Mouse (Mus musculus): Measurements from ENCODE around the gene Mtg1. TPM values are rescaled to one million over a fixed set of nuclear protein-coding genes. Genes with fewer than 3 reads are reported as not detected.

The Mtg1 gene
- polyA plus RNA-seq, 1 experiment from 2014 or later = 21.7 TPM

- H3K9me3 ChIP-seq (ENCODE audit: control insufficient read depth, low read length) = no peaks in the 10 kb centered on the region
Measured at GRCm38 (mm10) chr7:140141350-140141749, 4.0 kb downstream of the Mtg1 start.

DNA sequence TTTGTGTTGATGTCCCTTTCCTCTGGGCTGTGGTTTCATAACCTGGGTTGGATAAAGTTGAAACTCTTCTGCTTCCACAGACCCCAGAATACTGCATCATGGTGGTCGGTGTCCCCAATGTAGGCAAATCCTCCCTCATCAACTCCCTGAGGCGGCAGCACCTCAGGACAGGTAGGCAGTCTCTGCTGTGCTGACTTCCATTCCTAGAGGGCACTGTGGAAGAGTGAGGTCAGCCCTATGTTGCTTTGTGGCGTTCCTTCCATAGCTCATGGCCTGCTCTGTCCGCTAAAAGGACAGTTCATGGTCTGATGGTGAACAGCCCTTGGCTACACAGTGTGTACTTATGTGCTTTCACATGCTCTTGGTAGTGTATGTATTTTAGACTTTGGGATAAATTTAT, 7.2 kb downstream of the Mtg1 start:
- Histone ChIP-seq H3K36me3 (ENCODE audit: control insufficient read depth, insufficient read depth, low read length) (no peaks in the 10 kb centered on the region), H3K27ac (ENCODE audit: low read depth, low read length) (no peak overlapping the region), H3K4me1 (ENCODE audit: control insufficient read depth, insufficient read depth, low read length) (no peaks in the 10 kb centered on the region), H3K9ac (ENCODE audit: low read length) (no peak overlapping the region), H3K4me3 (ENCODE audit: low read depth, low read length) (no peak overlapping the region), H3K4me2 (ENCODE audit: low read depth) (no peak overlapping the region), H3K9me3 (ENCODE audit: control insufficient read depth, low read length) (no peaks in the 10 kb centered on the region), H3K27me3 (ENCODE audit: control insufficient read depth, insufficient read depth, low read length) (no peaks in the 10 kb centered on the region)
- DNase-seq (ENCODE audit: low spot score) (no peak), ATAC-seq (ENCODE audit: insufficient read depth, low FRiP score, low TSS enrichment) (no peak)
- 89% methylated on average over 4 of the region's 4 CpGs for WGBS

More at GRCm38 (mm10) chr7:140141350-140141749, 4.0 kb downstream of the Mtg1 start:
- Histone ChIP-seq H3K4me1 (ENCODE audit: control insufficient read depth, insufficient read depth, low read length) (0 out of 2 replicates have a peak, but pooled peaks cover 5% of the 10 kb centered on the region), H3K4me2 (ENCODE audit: low read depth) (no peak overlapping the region), H3K9ac (ENCODE audit: low read length) (no peak overlapping the region), H3K27me3 (ENCODE audit: control insufficient read depth, insufficient read depth, low read length) (no peaks in the 10 kb centered on the region), H3K4me3 (ENCODE audit: low read depth, low read length) (no peak overlapping the region), H3K36me3 (ENCODE audit: control insufficient read depth, insufficient read depth, low read length) (no peaks in the 10 kb centered on the region), H3K27ac (ENCODE audit: low read depth, low read length) (no peak overlapping the region)
- ATAC-seq (ENCODE audit: insufficient read depth, low FRiP score, low TSS enrichment) (no peak), DNase-seq (ENCODE audit: low spot score) (peak; percentile 69)
- WGBS = 7% methylated on average over 14 of the region's 14 CpGs

DNA sequence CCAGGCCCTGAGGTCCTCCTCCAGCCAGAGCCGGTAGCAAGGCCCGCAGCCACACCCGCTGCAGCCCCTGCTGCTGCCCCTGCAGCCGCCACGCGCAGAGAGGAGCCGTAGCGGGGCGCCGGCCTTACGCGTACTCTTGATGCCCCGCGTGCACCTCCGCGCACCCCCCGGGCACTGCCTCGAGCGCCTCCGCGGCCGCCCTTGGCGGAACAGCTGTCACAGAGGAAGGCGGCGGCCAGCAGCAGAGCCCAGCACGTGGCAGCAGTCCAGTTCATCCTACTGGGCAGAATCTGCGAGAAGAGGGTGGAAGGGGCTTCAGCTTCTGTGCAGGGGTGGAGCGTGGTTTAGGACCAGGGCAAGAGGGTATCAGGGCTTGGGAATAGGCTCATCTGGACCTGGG, 16.0 kb downstream of the Mtg1 start:
- 5% methylated on average over 26 of the region's 28 CpGs for WGBS
- no peak overlapping the region for H3K27ac ChIP-seq (ENCODE audit: low read depth, low read length)
- peak; percentile 38; the same call in 1 of the 2 replicates for ATAC-seq (ENCODE audit: insufficient read depth, low FRiP score, low TSS enrichment)

GRCm38 (mm10) chr7:140153829-140154217, 16.5 kb downstream of the Mtg1 start:
- Histone ChIP-seq H3K9ac (ENCODE audit: low read length) (peak overlapping the region; percentile 49; the same call in 1 of the 2 replicates), H3K9me3 (ENCODE audit: control insufficient read depth, low read length) (no peaks in the 10 kb centered on the region), H3K27ac (ENCODE audit: low read depth, low read length) (no peak overlapping the region), H3K4me2 (ENCODE audit: low read depth) (peak overlapping the region; percentile 52), H3K4me3 (ENCODE audit: low read depth, low read length) (0 out of 2 replicates have a peak overlapping the region, but pooled peaks have one; percentile 23), H3K4me1 (ENCODE audit: control insufficient read depth, insufficient read depth, low read length) (0 out of 2 replicates have a peak, but pooled peaks cover 3% of the 10 kb centered on the region), H3K36me3 (ENCODE audit: control insufficient read depth, insufficient read depth, low read length) (no peaks in the 10 kb centered on the region), H3K27me3 (ENCODE audit: control insufficient read depth, insufficient read depth, low read length) (peaks cover 11% of the 10 kb centered on the region)
- ATAC-seq (ENCODE audit: insufficient read depth, low FRiP score, low TSS enrichment) (no peak; the same call in 1 of the 2 replicates), DNase-seq (ENCODE audit: low spot score) (no peak)
- WGBS = 24% methylated on average over 4 of the region's 4 CpGs

More for the DNA sequence above, 16.0 kb downstream of the Mtg1 start:
- Histone ChIP-seq H3K4me1 (ENCODE audit: control insufficient read depth, insufficient read depth, low read length) (0 out of 2 replicates have a peak, but pooled peaks cover 3% of the 10 kb centered on the region), H3K36me3 (ENCODE audit: control insufficient read depth, insufficient read depth, low read length) (no peaks in the 10 kb centered on the region), H3K4me3 (ENCODE audit: low read depth, low read length) (0 out of 2 replicates have a peak overlapping the region, but pooled peaks have one; percentile 4), H3K27me3 (ENCODE audit: control insufficient read depth, insufficient read depth, low read length) (peaks cover 11% of the 10 kb centered on the region), H3K9me3 (ENCODE audit: control insufficient read depth, low read length) (no peaks in the 10 kb centered on the region), H3K9ac (ENCODE audit: low read length) (peak overlapping the region; percentile 31; the same call in 1 of the 2 replicates), H3K4me2 (ENCODE audit: low read depth) (peak overlapping the region; percentile 30)
- DNase-seq (ENCODE audit: low spot score) = peak; percentile 40

DNA sequence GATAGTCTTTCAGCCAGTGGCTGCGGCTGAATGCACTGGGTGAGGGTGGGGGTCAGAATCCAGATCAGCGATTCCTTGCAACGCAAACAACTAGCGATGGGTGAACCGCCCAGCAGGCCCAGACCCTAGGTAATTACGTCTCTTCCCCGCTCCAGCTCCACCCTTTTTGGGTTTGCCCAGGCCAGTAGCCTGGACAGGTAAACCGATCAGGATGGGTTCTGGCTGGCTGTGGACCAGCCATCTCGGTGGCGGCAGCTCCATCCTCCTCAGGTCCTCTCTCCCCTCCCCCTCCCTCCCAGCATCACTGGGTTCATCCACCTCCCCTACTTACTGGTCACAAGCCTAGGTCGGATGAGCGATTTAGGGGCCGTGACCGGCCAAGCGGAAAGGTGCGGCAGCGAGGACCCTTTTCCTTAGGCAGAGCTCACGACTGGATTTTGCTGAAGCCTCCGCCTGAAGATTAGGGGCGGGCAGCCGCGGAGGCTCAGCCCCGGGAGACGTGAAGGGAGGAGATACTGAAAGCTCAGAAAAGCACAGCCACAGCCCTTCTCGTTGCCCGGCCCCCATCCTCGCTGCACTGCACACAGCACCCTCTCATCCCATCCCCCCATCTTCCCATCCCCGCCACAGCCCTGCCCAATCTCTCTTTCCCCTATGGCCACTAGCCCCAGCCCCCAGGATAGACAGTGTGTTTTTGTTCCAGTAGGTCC, 17.0 kb downstream of the Mtg1 start, which contains the start of gene Sprn:
Gene Sprn (minus strand): TSS at position 660 of the 710 bp plus-strand sequence.
- Histone ChIP-seq H3K9me3 (ENCODE audit: control insufficient read depth, low read length) (no peaks in the 10 kb centered on the region), H3K36me3 (ENCODE audit: control insufficient read depth, insufficient read depth, low read length) (no peaks in the 10 kb centered on the region), H3K27ac (ENCODE audit: low read depth, low read length) (no peak within 1 kb of the TSS), H3K4me3 (ENCODE audit: low read depth, low read length) (peak within 1 kb of the TSS; percentile 23), H3K4me1 (ENCODE audit: control insufficient read depth, insufficient read depth, low read length) (0 out of 2 replicates have a peak, but pooled peaks cover 3% of the 10 kb centered on the region), H3K9ac (ENCODE audit: low read length) (peak within 1 kb of the TSS; percentile 49), H3K27me3 (ENCODE audit: control insufficient read depth, insufficient read depth, low read length) (peaks cover 11% of the 10 kb centered on the region), H3K4me2 (ENCODE audit: low read depth) (peak within 1 kb of the TSS; percentile 52)
- WGBS = 3% methylated on average over 28 of the region's 28 CpGs
- DNase-seq (ENCODE audit: low spot score) (peak; percentile 40), ATAC-seq (ENCODE audit: insufficient read depth, low FRiP score, low TSS enrichment) (peak; percentile 50; the same call in 1 of the 2 replicates)

- Histone ChIP-seq H3K9ac (ENCODE audit: low read length) (no peak overlapping the region), H3K27ac (ENCODE audit: low read depth, low read length) (no peak overlapping the region), H3K9me3 (ENCODE audit: control insufficient read depth, low read length) (no peaks in the 10 kb centered on the region), H3K36me3 (ENCODE audit: control insufficient read depth, insufficient read depth, low read length) (no peaks in the 10 kb centered on the region), H3K4me1 (ENCODE audit: control insufficient read depth, insufficient read depth, low read length) (no peaks in the 10 kb centered on the region), H3K4me3 (ENCODE audit: low read depth, low read length) (no peak overlapping the region), H3K27me3 (ENCODE audit: control insufficient read depth, insufficient read depth, low read length) (no peaks in the 10 kb centered on the region), H3K4me2 (ENCODE audit: low read depth) (no peak overlapping the region)
- ATAC-seq (ENCODE audit: insufficient read depth, low FRiP score, low TSS enrichment) = no peak
- no peak for DNase-seq (ENCODE audit: low spot score)
- 66% methylated on average over 3 of the region's 3 CpGs for WGBS
Measured at GRCm38 (mm10) chr7:140160363-140160762, 23.0 kb downstream of the Mtg1 start.

DNA sequence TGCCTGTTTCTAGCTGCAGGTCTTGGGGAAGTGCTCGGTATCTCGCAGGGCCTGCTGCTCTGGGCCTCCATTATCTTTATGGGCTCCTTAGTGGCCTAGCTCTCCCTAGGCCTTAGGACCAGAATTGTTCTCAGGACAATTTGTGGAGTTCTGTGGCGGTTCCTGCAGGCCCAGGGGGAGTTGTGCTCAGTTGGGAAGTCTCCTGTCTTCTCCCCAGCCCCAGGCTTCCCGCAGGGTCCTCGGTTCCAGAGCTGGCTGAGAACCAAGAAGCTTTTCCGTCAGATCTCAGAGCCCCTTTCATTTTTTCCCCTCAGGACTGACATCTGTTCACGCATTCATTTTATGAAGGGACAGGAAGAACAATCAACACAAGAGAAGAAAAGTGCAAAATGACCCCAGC, 27.3 kb downstream of the Mtg1 start, which contains the start of gene Olfr522:
Gene Olfr522 (minus strand): TSS at position 101 of the 400 bp plus-strand sequence.
- Histone ChIP-seq H3K27me3 (ENCODE audit: control insufficient read depth, insufficient read depth, low read length) (no peaks in the 10 kb centered on the region), H3K36me3 (ENCODE audit: control insufficient read depth, insufficient read depth, low read length) (no peaks in the 10 kb centered on the region), H3K4me2 (ENCODE audit: low read depth) (no peak within 1 kb of the TSS), H3K27ac (ENCODE audit: low read depth, low read length) (no peak within 1 kb of the TSS), H3K9ac (ENCODE audit: low read length) (no peak within 1 kb of the TSS), H3K4me3 (ENCODE audit: low read depth, low read length) (no peak within 1 kb of the TSS), H3K4me1 (ENCODE audit: control insufficient read depth, insufficient read depth, low read length) (no peaks in the 10 kb centered on the region), H3K9me3 (ENCODE audit: control insufficient read depth, low read length) (no peaks in the 10 kb centered on the region)
- 79% methylated on average over 7 of the region's 7 CpGs for WGBS
- no peak for DNase-seq (ENCODE audit: low spot score)
- ATAC-seq (ENCODE audit: insufficient read depth, low FRiP score, low TSS enrichment) = no peak

- Histone ChIP-seq H3K36me3 (ENCODE audit: control insufficient read depth, insufficient read depth, low read length) (no peaks in the 10 kb centered on the region), H3K4me2 (ENCODE audit: low read depth) (no peak overlapping the region), H3K27me3 (ENCODE audit: control insufficient read depth, insufficient read depth, low read length) (no peaks in the 10 kb centered on the region), H3K27ac (ENCODE audit: low read depth, low read length) (no peak overlapping the region), H3K9me3 (ENCODE audit: control insufficient read depth, low read length) (no peaks in the 10 kb centered on the region), H3K4me3 (ENCODE audit: low read depth, low read length) (no peak overlapping the region), H3K4me1 (ENCODE audit: control insufficient read depth, insufficient read depth, low read length) (no peaks in the 10 kb centered on the region), H3K9ac (ENCODE audit: low read length) (no peak overlapping the region)
- ATAC-seq (ENCODE audit: insufficient read depth, low FRiP score, low TSS enrichment) (no peak), DNase-seq (ENCODE audit: low spot score) (no peak)
- 84% methylated on average over 1 of the region's 1 CpGs for WGBS
Measured at GRCm38 (mm10) chr7:140167950-140168349, 30.6 kb downstream of the Mtg1 start.

DNA sequence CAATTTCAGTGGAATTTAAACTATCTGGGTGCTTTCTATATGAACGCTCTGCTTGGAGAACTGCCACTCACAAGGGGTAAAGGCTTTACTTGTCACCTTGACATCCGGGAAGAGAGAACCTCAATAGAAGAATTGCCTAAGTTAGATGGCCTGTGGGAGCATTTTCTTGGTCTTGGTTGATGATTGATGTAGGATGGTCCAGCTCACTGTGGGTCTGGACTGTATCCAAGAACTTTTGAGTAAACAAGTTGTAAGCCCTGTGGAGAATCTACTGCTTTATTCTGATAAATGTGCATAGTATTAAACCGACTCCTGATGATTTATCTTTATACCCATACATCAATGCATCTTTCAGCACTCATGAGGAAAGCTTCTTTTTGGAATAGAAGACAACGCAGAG, 32.0 kb downstream of the Mtg1 start:
- Histone ChIP-seq H3K36me3 (ENCODE audit: control insufficient read depth, insufficient read depth, low read length) (no peaks in the 10 kb centered on the region), H3K27ac (ENCODE audit: low read depth, low read length) (no peak overlapping the region), H3K9ac (ENCODE audit: low read length) (no peak overlapping the region), H3K4me2 (ENCODE audit: low read depth) (no peak overlapping the region), H3K4me3 (ENCODE audit: low read depth, low read length) (no peak overlapping the region), H3K27me3 (ENCODE audit: control insufficient read depth, insufficient read depth, low read length) (no peaks in the 10 kb centered on the region), H3K4me1 (ENCODE audit: control insufficient read depth, insufficient read depth, low read length) (no peaks in the 10 kb centered on the region), H3K9me3 (ENCODE audit: control insufficient read depth, low read length) (no peaks in the 10 kb centered on the region)
- 83% methylated on average over 4 of the region's 4 CpGs for WGBS
- DNase-seq (ENCODE audit: low spot score) (no peak), ATAC-seq (ENCODE audit: insufficient read depth, low FRiP score, low TSS enrichment) (no peak)

All from neural tube, embryonic 11.5 days (tissue).